Mouse (Mus musculus) kidney, embryonic 15.5 days (tissue): ENCODE data around the gene N4bp2. TPM values are rescaled to one million over a fixed set of nuclear protein-coding genes. Genes with fewer than 3 reads are reported as not detected.
A peak's percentile ranks its signal among the peaks of the same experiment; 100 is the strongest.
"Not testable (repeated sequence)": the region's sequence is repeated elsewhere in the genome, so short reads cannot be mapped to it uniquely, and the experiment has no call there.

Source experiments
- ATAC-seq: fragments of 200-750 bp; cut with Nextera tagmentation; replicated peaks from 2 replicates; pipeline ENCODE4 v1.8.0; 2017; ENCODE audit warnings: moderate TSS enrichment; ENCODE audit not compliant: low FRiP score
- H3K27ac ChIP-seq: fragments of 300-500 bp; sonication (generic); 2 replicates; pipeline ENCODE4 v1.5.1; 2015; ENCODE audit warnings: mild to moderate bottlenecking, inconsistent platforms
- H3K27me3 ChIP-seq: fragments of 300-500 bp; sonication (generic); 2 replicates; pipeline ENCODE4 v1.6.1; 2015; ENCODE audit warnings: inconsistent platforms
- H3K36me3 ChIP-seq: fragments of 300-500 bp; sonication (generic); 2 replicates; pipeline ENCODE4 v1.6.1; 2015; ENCODE audit warnings: inconsistent platforms
- H3K4me1 ChIP-seq: fragments of 300-500 bp; sonication (generic); 2 replicates; pipeline ENCODE4 v1.6.1; 2015; ENCODE audit warnings: inconsistent platforms
- H3K4me2 ChIP-seq: fragments of 300-500 bp; sonication (generic); 2 replicates; pipeline ENCODE4 v1.6.1; 2015; ENCODE audit warnings: moderate library complexity, mild to moderate bottlenecking, inconsistent platforms
- H3K4me3 ChIP-seq: fragments of 300-500 bp; sonication (generic); replicated peaks from 2 replicates; pipeline ENCODE4 v1.5.1; 2015; ENCODE audit warnings: mild to moderate bottlenecking, inconsistent platforms
- H3K9ac ChIP-seq: fragments of 300-500 bp; sonication (generic); 2 replicates; pipeline ENCODE4 v1.6.1; 2015; ENCODE audit warnings: mild to moderate bottlenecking, inconsistent platforms
- H3K9me3 ChIP-seq: fragments of 300-500 bp; sonication (generic); replicated peaks from 2 replicates; pipeline ENCODE4 v1.6.1; 2016; ENCODE audit warnings: inconsistent platforms
- WGBS: fragments of 180-500 bp; shearing (Covaris S2); methylation state at CpG from one replicate; pipeline ENCODE4 v1.1.7; 2015; ENCODE audit warnings: mixed read lengths; 5-methylcytosine and 5-hydroxymethylcytosine counted together
- polyA plus RNA-seq: library from polyadenylated mRNA; unstranded; fragments of >200 nt; fragmentation: Nextera tagmentation; extraction: Ambion mirVana; gene quantifications from 2 replicates; pipeline ENCODE4 v1.2.1, GENCODE M21; 2015

The N4bp2 gene
- polyA plus RNA-seq, result 26.0 and 26.5 TPM in 2 replicates

DNA sequence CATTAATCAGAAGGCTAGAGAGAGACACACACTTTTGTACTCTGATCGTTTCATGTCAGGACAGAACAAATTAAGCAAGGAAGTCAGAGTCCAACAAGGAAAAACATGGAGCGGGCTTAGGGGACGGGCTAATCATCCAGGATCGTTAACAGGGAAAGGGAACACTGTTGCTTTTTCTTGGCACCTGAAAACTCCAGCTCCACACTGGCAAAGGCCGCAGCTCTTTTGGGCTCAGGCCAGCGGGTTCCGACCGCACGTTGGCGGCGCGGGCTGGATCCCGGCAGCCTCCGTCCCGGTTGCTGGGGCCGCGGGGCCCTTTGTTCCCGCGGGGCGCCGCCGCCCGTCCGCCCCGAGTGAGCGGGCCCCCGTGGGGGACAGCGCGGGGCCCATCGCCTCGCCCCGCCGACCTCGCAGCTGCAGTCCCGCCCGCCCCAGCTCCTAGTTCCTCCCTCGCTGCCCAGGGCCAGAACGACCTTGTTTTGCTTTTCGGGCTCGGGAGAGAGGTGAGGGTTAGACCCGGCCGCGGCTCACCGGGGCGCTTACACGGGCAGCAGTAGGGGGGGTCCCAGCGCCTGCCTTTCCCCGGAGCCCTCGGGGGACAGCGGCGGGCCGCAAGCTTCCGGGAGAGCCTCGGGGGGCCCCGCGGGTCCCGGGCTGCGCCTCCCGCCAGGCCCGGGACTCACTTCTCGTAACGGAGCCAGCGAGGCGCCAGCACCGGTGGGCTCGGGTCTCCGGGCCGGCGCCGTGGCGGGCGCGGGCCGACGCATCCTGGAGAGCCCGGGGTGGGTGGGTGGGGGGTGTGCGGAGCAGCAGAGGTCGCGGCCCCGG lies at the start of gene N4bp2:
TSS of gene N4bp2 (plus strand) at position 434 of the 828 bp plus-strand sequence.
- WGBS, result under 1% methylated on average over 80 of the region's 80 CpGs

DNA sequence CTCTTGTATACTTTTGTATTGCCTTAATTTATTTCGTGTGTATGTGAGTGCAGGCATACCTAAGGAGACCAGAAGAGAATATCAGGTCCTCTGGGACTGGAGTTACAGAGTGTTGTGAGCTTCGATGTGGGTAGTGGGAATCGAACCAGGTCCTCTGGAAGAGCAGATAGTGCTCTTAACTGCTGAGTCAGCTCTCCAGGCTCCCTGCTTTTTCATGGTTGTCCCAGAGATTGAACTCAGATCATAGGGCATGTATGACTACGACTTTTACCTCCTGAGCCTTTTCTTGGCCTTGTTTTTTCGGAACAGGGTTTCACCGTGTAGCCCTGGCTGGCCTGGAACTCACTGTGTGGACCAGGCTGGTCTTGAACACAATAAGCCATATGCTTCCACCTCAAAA lies 48.2 kb upstream of the N4bp2 start:
- Histone ChIP-seq H3K27me3 (no peaks in the 10 kb centered on the region), H3K27ac (no peak overlapping the region), H3K36me3 (no peaks in the 10 kb centered on the region), H3K4me2 (no peak overlapping the region), H3K9ac (no peak overlapping the region), H3K9me3 (no peaks in the 10 kb centered on the region), H3K4me1 (no peaks in the 10 kb centered on the region), H3K4me3 (no peak overlapping the region)
- no peak for ATAC-seq
- 85% methylated on average over 6 of the region's 6 CpGs for WGBS

More for the DNA sequence above, at the start of gene N4bp2:
- peak within 1 kb of the TSS; percentile 99 for H3K27ac ChIP-seq
- no peaks in the 10 kb centered on the region for H3K27me3 ChIP-seq
- peaks cover 8% of the 10 kb centered on the region; the same call in 1 of the 2 replicates for H3K36me3 ChIP-seq
- H3K9ac ChIP-seq, result peak within 1 kb of the TSS; percentile 99
- ATAC-seq, result peak; percentile 55
- H3K4me2 ChIP-seq, result peak within 1 kb of the TSS; percentile 84
- no peaks in the 10 kb centered on the region for H3K9me3 ChIP-seq
- H3K4me1 ChIP-seq, result peaks cover 11% of the 10 kb centered on the region
- peak within 1 kb of the TSS; percentile 78 for H3K4me3 ChIP-seq

DNA sequence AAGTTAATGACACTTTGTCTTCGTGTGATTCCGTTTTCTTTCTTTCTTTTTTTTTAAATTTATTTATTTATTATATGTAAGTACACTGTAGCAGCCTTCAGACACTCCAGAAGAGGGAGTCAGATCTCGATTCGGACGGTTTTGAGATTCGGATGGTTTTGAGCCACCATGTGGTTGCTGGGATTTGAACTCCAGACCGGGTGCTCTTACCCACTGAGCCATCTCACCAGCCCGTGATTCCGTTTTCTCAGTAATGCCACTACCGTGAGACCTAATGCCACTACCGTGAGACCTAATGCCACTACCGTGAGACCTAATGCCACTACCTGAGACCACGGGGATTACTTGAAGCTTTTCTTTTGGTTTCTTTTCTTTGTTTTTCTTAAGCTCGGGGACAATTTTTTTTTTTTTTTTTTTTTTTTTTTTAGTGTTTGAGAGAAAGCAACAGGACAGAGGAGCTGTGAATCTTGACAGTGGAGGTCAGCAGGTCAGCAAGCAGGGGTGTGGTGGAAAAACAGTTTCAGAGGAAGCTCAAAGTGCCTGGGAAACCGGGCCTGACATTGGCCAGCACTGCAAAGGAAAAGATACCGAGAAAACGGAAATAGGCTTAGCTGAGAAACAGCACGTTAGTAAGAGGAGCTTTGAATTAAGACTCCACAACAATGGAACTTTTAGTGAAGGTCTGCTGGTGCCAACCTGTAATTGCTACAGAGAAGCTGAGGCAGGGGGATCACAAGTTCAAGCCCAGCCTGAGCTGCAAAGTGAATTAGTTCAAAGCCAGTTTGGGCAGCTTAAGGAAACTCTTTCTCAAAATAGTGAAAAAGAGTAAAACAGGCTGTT lies 46.0 kb upstream of the N4bp2 start:
- Histone ChIP-seq H3K27me3 (no peaks in the 10 kb centered on the region), H3K9ac (no peak overlapping the region), H3K4me1 (no peaks in the 10 kb centered on the region), H3K4me2 (no peak overlapping the region), H3K9me3 (no peaks in the 10 kb centered on the region), H3K4me3 (no peak overlapping the region), H3K36me3 (no peaks in the 10 kb centered on the region), H3K27ac (no peak overlapping the region)
- WGBS, result 76% methylated on average over 18 of the region's 18 CpGs
- no peak for ATAC-seq

DNA sequence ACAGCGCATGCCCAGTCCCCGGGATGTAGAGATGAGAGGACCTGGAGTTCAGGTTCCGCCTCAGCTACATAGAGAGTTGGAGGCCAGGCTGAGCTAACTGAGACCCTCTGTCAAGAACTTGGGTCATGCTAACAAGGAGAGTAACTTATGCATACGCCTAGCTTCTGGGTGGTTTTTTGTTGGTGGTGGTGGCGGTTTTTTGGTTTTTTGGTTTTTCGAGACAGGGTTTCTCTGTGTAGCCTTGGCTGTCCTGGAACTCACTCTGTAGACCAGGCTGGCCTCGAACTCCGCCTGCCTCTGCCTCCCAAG lies 45.5 kb upstream of the N4bp2 start:
- not testable (repeated sequence) for ATAC-seq, H3K4me1 ChIP-seq, H3K4me2 ChIP-seq, H3K27ac ChIP-seq, H3K9ac ChIP-seq, H3K27me3 ChIP-seq, H3K4me3 ChIP-seq, H3K36me3 ChIP-seq, H3K9me3 ChIP-seq
- WGBS, result 92% methylated on average over 8 of the region's 8 CpGs

DNA sequence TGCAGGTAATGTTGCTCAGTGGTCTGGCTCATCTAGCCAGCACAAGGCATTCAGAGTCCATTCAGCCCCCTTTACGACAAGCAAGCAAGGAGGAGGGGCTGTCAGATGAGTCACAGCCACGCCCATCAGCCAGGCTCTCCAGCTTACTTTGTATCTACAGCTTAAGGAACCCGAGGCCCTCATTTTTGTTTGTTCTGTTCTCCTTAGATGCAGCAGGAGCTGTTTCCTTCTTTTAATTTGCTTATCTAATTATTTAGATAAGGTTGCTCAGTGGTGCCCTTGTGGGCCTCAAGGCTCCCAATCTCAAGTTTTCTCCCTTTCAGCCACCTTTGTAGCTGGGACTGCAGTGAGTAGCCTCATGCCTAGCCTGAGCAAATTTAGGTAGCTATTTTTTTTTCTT lies 45.0 kb upstream of the N4bp2 start:
- H3K36me3 ChIP-seq, result no peaks in the 10 kb centered on the region
- H3K4me3 ChIP-seq, result no peak overlapping the region
- no peaks in the 10 kb centered on the region for H3K27me3 ChIP-seq
- no peaks in the 10 kb centered on the region for H3K4me1 ChIP-seq
- H3K9ac ChIP-seq, result no peak overlapping the region
- no peaks in the 10 kb centered on the region for H3K9me3 ChIP-seq
- no peak for ATAC-seq
- no peak overlapping the region for H3K27ac ChIP-seq
- WGBS, result 29% methylated on average over 3 of the region's 3 CpGs
- H3K4me2 ChIP-seq, result no peak overlapping the region

DNA sequence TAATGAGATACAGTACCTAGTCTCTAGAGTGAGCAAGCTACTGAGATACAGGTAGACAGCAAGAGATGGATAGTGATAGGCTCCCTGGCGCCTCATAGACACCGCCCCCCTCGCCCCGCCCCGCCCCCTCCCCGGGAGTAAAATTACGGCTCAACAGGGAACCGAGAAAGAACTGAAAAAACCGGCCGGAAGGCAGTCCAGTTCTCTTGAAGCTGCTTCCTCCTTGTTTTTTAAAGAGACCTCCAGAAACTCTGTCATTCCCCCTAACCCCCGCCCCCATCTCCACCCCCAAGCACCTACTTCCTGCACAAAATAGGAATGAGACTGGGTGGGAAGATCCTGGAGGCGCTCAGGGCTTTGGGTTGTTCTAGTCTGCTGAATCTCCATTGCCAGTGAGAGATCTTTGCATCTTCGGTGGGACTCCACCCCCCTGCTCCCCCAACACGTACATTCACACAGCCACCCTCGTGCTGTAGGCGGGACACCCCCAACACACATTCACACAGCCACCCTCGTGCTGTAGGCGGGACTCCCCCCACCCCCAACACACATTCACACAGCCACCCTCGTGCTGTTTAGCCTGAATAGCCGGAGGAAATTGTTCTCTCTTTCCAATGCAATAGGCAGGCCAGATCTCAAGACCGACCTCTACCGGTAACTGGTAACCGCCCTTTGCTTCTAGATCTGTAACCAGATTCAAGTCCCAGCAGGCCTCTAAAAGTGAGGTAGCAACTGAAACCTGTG lies 38.8 kb upstream of the N4bp2 start:
- ATAC-seq, result peak; percentile 88
- H3K9me3 ChIP-seq, result no peaks in the 10 kb centered on the region
- H3K4me1 ChIP-seq, result 0 out of 2 replicates have a peak, but pooled peaks cover 7% of the 10 kb centered on the region
- no peaks in the 10 kb centered on the region for H3K36me3 ChIP-seq
- peak overlapping the region; percentile 42 for H3K9ac ChIP-seq
- H3K27ac ChIP-seq, result peak overlapping the region; percentile 93
- WGBS, result 2% methylated on average over 23 of the region's 23 CpGs
- H3K4me3 ChIP-seq, result peak overlapping the region; percentile 43
- peak overlapping the region; percentile 66 for H3K4me2 ChIP-seq
- H3K27me3 ChIP-seq, result no peaks in the 10 kb centered on the region

DNA sequence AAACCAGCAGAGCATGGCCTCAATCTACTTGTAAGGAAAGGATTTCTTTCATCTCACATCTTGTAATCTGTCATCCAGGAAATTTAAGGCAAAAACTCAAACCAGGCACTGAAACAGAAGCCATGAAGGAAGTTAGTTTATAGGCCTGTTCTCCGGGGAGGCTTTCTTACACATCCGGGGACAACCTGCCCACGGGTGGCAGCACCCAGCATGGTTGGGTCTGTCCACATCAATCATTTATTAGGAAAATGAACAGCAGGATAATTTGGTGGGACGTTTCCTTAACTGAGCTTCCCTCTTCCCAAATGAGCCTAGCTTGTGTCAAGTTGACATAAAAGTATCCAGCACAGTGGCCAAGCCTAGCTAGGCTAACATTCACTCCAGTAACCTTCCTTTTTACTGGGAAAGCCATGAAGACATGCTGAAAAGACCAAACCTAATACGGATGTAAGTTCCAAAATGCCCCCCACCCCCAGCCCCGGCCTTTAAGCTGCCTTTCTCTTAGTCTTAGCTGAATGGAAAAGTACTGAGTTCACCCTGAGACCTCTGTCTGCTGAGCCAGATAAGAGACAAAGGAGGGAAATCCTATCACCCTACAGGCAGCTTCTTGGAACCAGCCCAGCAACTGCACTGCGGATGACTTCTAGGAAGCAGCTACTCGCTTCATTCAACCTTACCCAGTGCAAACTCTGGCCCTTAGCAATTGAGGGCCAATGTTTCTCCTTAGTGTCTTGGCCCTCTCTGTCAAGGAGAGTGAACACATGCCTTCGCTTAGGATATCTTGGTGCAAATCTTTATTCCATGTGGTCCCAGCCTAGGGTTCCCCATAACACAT lies 31.9 kb upstream of the N4bp2 start:
- Histone ChIP-seq H3K36me3 (no peaks in the 10 kb centered on the region), H3K4me1 (no peaks in the 10 kb centered on the region), H3K9ac (no peak overlapping the region), H3K27me3 (no peaks in the 10 kb centered on the region), H3K4me2 (no peak overlapping the region), H3K27ac (peak overlapping the region; percentile 66), H3K9me3 (no peaks in the 10 kb centered on the region), H3K4me3 (no peak overlapping the region)
- WGBS, result 52% methylated on average over 9 of the region's 9 CpGs
- ATAC-seq, result peak; percentile 80

DNA sequence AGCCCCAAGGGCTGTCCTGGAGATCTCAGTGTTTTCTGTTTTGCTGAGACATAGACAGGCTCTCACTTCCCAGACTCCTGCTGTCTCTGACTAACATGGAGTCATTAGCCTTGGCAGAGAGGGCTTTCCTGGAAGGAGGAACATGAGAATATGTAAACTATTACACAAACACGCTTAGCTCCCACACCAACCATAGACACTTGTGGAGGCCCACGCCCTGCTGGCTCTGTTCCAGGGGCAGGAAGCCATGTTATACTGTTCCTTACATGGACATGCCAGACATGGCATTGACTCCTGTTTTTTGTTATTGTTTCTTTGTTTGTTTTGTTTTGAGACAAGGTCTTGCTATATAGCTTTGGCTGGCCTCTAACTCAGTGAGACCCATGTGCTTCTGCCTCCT lies 27.7 kb upstream of the N4bp2 start:
- no peaks in the 10 kb centered on the region for H3K36me3 ChIP-seq
- H3K4me3 ChIP-seq, result no peak overlapping the region
- H3K9me3 ChIP-seq, result no peaks in the 10 kb centered on the region
- H3K9ac ChIP-seq, result no peak overlapping the region
- ATAC-seq, result no peak
- no peaks in the 10 kb centered on the region for H3K4me1 ChIP-seq
- no peak overlapping the region for H3K27ac ChIP-seq
- no peaks in the 10 kb centered on the region for H3K27me3 ChIP-seq
- no peak overlapping the region for H3K4me2 ChIP-seq
- WGBS, result 77% methylated on average over 2 of the region's 2 CpGs

DNA sequence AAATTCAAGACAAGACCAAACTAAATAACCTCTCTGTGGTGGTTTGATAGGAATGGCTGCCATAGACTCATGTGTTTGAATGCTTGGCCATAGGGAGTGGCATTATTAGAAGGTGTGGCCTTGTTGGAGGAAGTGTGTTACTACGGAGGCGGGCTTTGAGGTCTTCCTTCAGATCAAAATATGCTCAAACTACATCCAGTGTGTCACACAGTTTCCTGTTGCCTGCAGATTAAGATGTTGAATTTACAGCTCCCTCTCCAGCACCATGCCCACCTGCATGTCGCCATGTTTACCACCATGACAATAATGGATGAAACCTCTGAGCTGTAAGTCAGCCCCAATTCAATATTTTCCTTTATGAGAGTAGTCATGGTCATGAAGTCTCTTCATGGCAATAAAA lies 24.0 kb upstream of the N4bp2 start:
- 97% methylated on average over 3 of the region's 3 CpGs for WGBS
- Histone ChIP-seq H3K9ac (no peak overlapping the region), H3K4me3 (no peak overlapping the region), H3K4me2 (no peak overlapping the region), H3K27ac (no peak overlapping the region), H3K4me1 (no peaks in the 10 kb centered on the region), H3K27me3 (no peaks in the 10 kb centered on the region), H3K36me3 (no peaks in the 10 kb centered on the region), H3K9me3 (no peaks in the 10 kb centered on the region)
- no peak for ATAC-seq

DNA sequence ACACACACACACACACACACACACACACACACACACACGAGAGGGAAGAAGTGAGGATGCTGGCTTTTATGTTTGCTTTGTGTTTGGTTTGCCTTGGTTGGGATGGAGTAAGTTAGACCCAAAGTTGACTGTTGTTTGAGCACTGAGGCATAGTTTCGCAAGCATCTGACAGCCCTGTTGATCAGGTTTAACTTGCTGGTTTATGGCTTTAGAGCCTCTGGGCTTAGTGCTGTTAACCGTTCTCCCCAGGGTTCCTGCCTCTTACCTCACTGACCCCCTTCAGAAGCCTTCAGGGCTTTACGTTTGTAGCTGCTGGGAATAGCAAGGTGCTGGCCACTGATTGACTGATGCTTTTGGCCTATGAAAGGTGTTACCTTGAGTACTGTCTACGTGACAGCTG lies 16.4 kb upstream of the N4bp2 start:
- Histone ChIP-seq H3K9ac (no peak overlapping the region), H3K27me3 (no peaks in the 10 kb centered on the region), H3K36me3 (no peaks in the 10 kb centered on the region), H3K9me3 (no peaks in the 10 kb centered on the region), H3K27ac (no peak overlapping the region), H3K4me1 (no peaks in the 10 kb centered on the region), H3K4me3 (no peak overlapping the region), H3K4me2 (no peak overlapping the region)
- WGBS, result 50% methylated on average over 5 of the region's 5 CpGs
- ATAC-seq, result no peak

DNA sequence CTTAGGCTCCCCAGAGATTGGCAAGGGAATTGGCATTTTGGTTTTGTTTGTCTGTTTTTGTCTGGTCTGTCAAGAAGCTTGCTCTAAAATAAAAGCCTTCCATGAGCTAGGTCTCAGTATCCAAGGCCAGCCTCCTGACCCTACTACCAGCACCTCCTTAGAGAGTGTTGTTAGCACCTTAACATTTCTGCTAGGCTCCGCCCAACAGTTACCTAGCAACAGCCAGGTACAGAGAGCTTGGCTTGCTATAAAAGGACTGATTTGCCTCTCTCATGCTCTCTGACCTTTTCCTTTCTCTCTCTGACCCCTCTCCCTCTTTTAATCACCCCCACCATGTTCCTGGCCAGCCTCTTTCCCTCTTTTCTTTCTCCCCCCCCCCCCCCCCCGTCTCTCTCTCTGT lies 14.9 kb upstream of the N4bp2 start:
- Histone ChIP-seq H3K9me3 (no peaks in the 10 kb centered on the region), H3K4me2 (no peak overlapping the region), H3K9ac (no peak overlapping the region), H3K27me3 (no peaks in the 10 kb centered on the region), H3K4me1 (no peaks in the 10 kb centered on the region), H3K36me3 (no peaks in the 10 kb centered on the region), H3K27ac (no peak overlapping the region), H3K4me3 (no peak overlapping the region)
- ATAC-seq, result no peak
- 50% methylated on average over 2 of the region's 2 CpGs for WGBS
